Mouse (Mus musculus) megakaryocyte-erythroid progenitor cell, adult 5-6 weeks (primary cell): Measurements from ENCODE around the gene Cxcr3. TPM values are rescaled to one million over a fixed set of nuclear protein-coding genes. Genes with fewer than 3 reads are reported as not detected.

Source experiments
- total RNA-seq, 2 experiments: library from RNA; stranded (forward) in 1 of 2; stranded (reverse) in 1 of 2; fragments of 200-1000, 215-1000 nt in 1 of 2; fragments of >200 nt in 1 of 2; fragmentation: Nextera tagmentation in 1 of 2; gene quantifications; 2 replicates each; pipeline ENCODE4 v1.2.3; 2014 to 2017

The Cxcr3 gene
- total RNA-seq, 2 experiments from 2014 or later, result 2.9 TPM; not detected in 1

Other genes with a start within 250 kb of the Cxcr3 start
- gene Taf1, start 201.5 kb downstream of the Cxcr3 start, total RNA-seq (2014; fragmentation: Nextera tagmentation), result 45.3 and 55.7 TPM in 2 replicates
- 75.8 and 103 TPM in 2 replicates for gene Taf1, start 201.5 kb downstream of the Cxcr3 start, total RNA-seq (2017)
- gene Ogt, start 94.2 kb downstream of the Cxcr3 start, total RNA-seq (2014; fragmentation: Nextera tagmentation), result 218 and 280 TPM in 2 replicates
- gene Ogt, start 94.2 kb downstream of the Cxcr3 start, total RNA-seq (2017), result 70.8 and 93.6 TPM in 2 replicates
- not detected in 2 replicates for gene Gm4779, start 60.2 kb upstream of the Cxcr3 start, total RNA-seq (2014; fragmentation: Nextera tagmentation)
- gene Gm4779, start 60.2 kb upstream of the Cxcr3 start, total RNA-seq (2017), result 1.8 TPM in 1 of 2 replicates, not detected in the other
- not detected in 2 replicates for gene 8030474K03Rik, start 60.4 kb upstream of the Cxcr3 start, total RNA-seq (2014; fragmentation: Nextera tagmentation)
- gene 8030474K03Rik, start 60.4 kb upstream of the Cxcr3 start, total RNA-seq (2017), result 0.46 TPM in 1 of 2 replicates, not detected in the other
- 5.7 and 6.1 TPM in 2 replicates for gene Nhsl2, start 115.1 kb upstream of the Cxcr3 start, total RNA-seq (2014; fragmentation: Nextera tagmentation)
- 1.0 and 5.7 TPM in 2 replicates for gene Nhsl2, start 115.1 kb upstream of the Cxcr3 start, total RNA-seq (2017)